Mouse (Mus musculus) cerebellum, adult 9-10 months (tissue): ENCODE results near the gene Rhod.

ENCODE experiments used
- DNase-seq: peaks from one replicate; pipeline ENCODE4 v3.0.0; 2022

Gene Rhod

DNA sequence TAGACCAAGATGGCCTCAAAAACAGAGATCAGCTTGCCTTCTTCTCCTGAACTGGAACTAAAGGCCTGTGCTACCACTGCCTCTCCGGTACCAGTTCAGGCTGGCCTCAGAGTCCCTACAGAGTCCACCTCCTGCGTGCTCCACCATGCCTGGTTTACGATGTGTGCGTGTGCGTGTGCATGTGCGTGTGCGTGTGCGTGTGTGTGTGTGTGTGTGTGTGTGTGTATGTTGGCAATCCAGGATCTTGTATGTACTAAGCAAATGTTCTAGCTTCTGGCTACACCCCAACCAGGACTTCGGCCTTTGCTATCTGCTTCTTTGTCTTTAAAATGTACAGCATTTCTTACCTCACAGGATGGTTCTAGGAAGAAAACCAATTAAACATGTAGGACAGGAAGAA is 10.0 kb upstream of the Rhod start:
- DNase-seq: no peak

DNA sequence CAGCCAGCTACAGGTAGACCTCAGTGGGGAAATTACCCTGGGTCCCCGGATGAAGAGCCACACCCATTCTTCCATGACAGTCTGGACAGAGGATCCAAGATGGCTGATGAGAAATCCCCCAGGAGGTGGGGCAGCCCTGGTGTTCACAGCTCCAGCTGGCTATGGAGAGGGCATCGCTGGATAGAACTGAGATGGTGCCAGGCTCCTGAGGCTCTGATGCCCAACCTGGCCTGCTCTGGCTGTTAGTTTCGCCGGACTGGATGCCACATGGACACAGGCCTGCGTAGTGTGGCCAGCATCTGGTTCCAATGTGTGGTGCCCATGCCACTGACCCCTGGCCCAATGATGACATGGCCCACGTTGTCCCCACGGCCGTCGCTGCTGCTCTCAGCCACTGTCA is 8.2 kb upstream of the Rhod start:
- no peak for DNase-seq

DNA sequence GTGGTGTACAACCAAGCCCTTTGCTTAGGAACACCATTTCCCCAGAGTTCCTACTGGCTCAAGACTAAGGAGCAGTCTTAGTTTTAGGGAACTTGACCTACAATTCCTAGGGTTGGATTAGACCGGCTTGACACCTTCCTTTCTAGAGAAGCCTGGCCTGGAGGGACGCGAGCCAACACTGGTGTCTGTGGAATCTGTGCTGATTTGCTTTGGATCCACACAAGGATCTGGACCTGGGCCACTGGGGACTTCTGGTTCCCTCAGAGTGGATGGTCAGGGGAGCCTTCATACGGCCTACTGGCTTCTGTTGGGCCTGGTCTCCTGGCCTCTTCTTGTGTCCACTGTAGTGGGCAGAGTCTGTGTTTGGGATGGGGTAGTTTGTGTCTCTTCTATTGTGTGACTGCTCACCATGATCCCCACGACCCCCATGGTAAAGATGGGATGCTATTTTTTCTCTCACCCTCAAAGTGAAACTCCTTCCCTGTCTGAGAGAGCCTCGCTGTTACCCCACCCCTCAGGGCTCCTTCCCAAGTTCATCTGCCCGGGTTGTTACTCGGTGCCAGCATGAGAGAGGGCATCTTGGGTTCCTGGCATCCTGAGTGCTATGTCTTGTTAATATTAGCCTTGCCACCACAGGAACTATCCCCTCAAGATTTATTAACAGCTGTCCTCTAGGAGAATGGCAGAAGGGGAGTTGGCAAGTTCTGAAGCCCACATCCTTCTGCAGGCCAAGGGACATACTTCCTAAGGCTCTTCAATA is 7.6 kb upstream of the Rhod start:
- DNase-seq: peak; percentile 61

DNA sequence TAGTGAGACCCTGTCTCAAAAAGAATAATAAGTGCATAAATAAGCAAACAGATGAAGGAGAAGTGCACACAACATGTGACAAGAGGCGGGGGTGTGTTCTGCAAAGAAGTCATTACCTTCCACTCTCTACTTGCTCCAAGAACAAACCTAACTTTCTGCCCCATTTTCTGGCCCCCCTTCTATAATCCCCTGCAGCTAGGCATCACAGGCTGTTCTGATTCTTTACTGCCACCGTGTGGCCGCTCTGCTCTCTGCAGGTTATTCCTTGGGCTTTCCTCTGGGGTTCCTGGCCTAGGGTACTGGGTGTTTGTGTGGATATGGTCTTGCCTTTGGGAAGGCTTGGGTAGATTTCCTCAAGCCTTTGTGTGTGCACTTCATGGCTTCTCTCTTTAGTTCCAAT is 3.2 kb upstream of the Rhod start:
- DNase-seq: peak; percentile 87

DNA sequence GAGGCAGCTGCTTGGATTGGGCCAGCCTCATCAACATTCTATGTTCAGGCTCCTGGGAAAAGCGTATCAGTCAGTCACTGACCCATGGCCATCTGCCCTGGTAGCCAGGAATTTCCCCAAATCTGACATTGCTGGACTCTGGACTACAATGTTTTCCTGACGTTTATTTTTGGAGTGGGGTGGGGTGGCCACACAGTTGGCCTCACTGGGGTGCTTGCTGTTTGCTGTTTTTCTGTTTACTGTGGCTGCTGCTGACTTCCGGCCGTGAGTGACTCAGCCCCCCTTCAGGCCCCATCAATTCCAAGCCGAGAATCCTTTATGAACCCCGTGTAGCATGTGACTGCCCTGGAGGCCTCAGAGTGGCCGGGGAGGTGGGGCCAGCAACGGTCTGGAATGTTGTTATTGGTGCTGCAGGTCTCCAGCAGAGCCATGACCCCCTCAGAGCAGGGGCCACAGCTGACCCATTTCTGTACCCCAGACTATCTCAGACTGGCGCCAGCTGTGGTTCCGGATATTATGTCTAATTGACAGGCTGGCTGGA is 2.5 kb upstream of the Rhod start:
- no peak for DNase-seq

DNA sequence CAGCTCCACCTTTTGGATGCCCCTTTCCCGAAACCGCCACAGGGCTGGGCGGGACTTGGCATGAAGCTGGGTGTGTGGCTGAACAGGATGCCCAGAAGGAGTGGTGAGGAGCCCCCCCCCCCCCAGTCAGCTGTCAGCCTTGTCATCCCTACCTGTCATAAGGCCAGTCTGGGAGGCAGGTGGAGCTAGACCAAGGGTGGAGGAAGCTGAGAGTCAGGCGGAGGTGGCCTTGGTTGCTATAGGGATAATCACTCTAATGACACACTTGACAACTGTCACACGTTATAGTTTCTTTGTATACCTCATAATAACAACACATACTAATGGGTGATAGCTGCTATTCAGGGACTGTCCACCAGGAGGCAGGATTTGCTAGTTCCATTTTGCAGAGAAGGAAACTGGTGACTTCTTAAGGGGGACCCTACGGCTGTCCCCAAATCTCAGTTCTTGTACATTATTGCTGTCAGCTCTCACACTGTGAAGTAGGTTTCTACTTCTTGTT is 1.9 kb upstream of the Rhod start:
- peak; percentile 80 for DNase-seq

DNA sequence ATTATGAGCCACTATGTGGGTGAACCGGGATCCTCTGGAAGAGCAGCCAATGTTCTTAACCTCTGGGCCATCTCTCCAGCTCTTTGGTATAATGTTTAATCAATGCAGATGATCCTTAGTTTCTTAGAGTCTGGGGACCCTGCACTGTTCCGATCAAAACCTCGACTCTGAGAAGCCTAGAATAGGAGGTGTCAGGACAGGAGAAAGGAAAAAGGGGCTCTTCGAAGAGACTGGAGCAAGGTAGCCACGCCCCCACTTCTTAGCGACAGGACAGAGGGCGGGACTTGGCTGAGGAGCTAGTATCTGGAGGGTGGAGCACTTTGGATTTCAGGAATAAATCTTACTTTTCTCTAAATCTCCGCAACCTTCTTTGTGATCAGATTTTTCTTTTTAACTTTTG is 990 bp upstream of the Rhod start:
- DNase-seq: no peak

DNA sequence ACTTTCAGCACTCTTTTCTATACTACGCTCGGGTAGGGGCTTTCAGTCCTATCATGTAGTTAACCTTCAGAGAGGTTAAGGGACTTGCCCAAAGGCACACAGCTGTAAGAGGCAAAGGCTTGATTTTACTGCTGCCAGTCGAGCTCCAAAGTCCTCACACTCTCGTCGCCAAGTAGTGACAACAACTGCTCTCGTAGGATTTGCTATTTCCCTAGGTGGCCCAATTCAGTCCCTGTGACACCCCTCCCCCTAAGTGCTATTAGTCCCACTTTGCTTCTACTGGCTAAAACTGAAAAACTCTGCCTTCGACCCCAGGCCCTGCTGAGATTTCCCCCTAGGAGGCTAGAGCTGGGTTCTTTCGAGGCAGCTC is 456 bp downstream of the Rhod start:
- DNase-seq: no peak

DNA sequence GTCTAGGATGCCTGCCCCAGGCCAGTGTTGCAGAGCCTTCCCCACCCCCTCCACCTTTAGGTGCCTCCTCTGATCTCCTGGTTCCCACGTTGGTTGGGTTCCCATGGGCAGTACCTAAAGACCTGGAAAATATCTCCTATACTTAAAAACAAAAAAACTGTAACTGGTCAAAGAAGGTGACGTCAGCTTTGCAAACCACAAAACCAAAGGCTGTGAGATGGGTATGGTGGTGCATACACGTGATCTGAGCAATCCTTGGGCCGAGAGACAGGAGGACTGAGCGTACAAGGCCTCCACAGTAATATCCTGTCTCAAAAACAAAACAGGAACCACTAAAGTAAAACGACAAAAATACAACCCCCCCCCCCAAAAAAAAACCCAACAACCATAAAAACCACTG is 1.3 kb downstream of the Rhod start:
- DNase-seq: no peak

DNA sequence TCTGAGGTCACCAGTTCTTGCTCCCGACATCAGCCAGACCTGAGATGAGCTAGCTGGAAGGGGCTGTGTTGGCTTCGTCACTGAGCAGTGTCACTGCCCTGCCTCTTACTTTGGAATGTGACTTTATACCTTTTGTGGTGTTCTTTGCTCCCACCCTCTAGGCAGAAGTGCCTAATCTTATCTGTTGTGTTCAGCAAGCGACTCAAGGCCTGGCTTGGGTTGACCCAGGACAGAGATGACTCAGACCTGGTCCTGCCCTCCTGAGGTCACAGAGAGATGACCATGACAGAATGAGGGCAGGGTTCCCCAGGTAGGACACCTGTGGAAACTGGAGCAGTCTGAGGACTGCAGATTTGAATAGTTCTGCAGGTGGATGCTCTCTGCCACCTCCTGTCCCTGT is 3.0 kb downstream of the Rhod start:
- DNase-seq: no peak

DNA sequence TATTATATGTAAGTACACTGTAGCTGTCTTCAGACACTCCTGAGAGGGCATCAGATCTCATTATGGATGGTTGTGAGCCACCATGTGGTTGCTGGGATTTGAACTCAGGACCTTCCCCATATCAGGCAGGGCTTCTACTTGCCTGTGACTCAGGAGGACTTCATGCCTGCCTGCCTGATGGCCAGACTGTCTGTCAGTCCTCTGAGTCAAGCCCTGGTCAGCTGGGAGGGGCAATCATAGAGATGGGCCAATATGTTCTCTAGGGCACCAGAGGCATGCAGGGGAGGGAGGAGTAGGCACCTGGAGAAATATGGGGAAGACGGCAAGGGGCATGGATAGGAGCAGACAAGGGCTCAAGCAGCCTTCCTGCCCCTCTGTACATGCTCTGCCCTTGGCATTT is 4.2 kb downstream of the Rhod start:
- DNase-seq: no peak

DNA sequence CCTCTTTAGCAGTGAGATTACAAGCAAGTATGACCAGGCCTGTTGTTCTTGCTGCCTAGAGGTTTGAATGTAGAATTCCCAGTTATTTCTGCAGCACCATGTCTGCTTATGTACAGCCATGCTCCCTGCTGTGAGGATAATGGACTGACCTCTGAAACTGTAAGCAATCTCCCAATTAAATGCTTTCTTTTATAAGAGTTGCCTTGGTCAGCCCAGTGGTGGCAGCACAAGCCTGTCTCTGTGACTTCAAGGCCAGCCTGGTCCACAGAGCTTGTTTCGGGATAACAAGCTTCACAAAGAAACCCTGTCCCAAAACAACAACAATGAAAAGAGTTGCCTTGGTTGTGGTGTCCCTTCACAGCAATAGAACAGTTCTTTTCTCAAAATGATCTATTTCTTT is 5.5 kb downstream of the Rhod start:
- no peak for DNase-seq

DNA sequence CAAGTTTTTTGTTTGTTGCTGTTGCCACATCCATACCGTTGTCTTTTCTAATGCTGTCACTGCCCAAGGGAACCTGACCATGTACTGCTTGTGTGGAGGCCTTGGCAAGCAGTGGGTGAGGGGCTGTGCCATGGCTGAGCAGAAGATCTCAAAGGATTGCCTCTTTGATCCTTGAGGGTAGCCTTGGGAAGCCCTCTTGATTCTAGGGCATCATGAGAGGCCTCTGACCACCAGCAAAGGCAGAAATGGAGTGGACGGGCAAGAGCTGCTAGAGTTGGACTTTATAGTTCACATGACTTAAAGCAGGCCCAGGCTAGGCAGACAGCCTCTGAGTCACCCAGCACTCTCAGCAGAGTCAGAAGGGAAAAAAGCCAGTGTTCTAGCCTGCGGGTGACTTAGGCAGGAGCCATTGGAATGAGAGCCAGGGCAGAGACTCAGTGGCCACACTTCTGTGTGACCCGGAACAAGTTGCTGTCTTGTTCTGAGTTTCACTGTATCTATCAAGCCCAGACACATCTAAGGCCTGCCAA is 9.1 kb downstream of the Rhod start:
- no peak for DNase-seq

DNA sequence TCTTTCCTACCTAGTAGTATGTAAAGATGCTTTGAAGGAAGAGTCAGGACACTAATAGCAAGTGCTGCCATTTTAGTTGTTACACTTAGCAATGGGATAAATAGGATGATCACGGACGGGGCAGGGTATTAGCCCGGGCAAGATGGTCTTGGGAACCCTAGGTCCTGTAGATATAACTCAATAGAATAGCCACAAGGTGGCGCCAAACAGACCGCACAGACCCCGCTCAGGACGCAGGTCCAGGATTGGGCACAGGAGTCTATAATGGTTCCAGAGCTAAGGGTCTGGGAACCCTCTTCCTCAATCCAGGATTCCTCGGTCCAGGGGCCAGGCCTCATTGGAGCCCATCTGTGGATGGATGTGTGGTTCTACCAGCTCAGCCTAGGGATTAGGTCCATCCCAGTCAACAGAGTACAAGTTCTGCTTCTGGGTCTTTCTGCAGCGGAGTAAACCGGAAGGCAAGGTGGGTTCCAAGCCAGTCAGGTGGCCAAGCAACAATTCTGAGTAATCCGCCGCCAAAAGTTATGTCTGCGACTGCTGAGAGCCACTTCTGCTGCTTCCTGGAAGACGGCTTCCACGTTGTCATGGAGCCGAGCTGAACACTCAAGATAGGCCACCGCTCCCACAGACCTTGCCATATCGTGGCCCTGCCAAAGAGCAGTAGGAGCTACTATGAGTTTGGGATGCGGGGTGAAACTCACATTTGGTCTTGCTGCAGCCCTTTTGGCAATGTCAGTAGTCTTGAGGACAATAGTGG is 13.4 kb downstream of the Rhod start:
- no peak for DNase-seq

DNA sequence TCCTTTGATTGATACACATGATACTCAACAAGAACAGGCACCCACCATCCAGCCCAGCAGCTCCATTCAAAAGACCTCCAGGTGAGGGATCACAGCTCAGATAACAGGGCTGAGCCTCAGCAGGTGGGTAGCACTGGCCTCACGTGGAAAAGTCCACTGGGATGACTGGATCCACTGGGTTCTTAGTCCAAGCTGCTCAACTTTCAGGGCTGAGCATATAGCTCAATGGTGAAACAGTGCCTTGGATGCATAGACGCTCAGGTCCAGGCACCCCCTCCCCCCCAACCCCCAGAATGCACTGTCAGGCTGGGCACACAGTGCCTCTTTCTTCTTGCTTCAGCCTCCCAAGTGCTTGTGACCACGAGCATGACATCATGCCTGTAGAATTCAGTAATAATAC is 16.2 kb downstream of the Rhod start:
- DNase-seq: no peak

DNA sequence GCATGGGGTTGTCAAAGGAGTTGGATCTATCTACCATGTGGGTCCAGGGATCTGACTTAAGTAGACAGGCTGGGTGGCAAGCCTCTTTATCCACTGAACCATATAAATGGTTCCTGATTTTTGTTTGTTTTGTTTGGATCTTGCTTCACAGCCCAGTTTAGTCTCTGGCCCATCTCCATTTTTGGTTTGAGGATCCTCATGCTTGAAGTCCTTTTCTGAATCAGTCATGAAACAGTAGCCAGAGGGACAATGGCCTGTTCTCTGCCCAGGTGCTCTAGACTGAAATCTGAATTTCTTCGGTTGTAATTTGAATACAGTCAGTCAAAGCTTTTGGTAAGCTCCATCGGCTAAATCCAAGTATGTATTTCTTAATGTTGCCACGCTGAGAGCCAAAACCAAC is 16.7 kb downstream of the Rhod start:
- DNase-seq: no peak

DNA sequence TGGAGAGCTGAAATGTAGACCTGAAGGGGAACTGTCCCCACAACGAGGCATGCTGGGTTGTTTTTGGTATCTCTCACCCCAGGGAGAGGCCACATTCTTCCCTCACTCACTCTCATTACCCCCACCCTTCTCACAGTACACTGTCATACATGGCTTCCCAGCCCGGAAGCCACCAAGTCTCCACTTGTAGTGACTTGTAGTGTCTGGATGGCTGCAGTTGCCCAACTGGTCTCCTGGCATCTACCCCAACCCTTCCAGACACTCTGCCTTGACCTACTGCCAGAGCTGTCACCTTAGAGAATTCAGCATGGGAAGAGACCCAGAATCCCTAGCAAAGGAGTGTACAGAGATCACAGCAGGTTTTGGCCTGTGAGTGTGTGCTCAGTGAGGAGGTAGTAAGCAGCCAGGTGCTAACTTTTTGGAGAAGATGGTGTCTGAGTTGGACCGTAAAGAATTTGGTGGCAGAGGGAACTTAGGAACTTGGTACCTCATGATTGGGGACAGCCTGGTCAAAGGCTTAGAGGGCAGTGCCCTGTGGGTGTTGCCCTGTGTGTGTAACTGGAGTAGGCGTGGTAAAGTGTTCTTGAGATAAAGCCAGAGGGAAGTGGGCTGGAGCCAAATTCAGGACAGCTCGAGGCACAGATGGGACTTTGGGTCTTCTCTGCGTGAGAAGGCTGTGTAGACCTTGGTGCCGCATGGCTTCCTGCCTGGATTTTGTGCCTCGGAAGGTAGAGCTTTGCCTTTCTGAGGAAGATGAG is 18.9 kb downstream of the Rhod start:
- peak; percentile 81 for DNase-seq

DNA sequence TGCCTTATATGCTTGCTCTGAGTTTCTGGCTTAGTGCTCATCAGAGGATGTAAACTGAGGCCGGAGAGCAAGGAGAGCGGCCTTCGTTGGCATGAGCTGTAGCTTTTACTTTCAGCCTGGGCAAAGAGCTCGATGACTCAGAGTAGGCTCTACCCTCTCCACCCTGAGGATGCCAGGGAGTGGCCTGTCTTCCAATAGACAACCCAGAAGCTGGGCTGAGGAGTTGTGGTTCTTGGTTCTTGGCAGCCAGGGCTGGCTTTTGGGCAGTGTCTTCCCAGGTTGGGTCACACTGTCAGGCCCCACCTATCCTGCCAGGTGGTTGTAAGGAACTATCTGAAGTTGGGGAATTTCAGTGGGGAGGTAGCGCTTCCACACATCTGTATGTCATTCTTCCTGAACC is 19.5 kb downstream of the Rhod start:
- no peak for DNase-seq

DNA sequence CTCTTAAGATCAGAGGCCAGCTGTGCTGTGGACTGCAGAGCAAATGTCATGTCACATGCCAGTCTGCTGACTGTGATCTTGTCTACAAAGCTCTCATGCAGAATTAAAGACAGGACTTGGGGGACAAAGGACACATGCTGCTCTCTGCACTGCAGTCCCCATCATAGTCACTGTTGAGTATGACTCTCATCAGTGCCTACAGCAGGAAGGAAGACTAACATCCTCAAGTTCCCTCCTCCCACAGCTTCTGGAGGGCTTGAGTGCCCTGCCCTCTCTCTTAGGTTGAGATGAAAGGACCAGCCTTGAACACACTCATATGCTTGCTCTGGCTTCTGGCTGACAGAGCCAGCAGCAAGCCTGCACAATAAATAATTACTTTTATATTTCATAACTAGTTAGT is 21.5 kb downstream of the Rhod start:
- no peak for DNase-seq

DNA sequence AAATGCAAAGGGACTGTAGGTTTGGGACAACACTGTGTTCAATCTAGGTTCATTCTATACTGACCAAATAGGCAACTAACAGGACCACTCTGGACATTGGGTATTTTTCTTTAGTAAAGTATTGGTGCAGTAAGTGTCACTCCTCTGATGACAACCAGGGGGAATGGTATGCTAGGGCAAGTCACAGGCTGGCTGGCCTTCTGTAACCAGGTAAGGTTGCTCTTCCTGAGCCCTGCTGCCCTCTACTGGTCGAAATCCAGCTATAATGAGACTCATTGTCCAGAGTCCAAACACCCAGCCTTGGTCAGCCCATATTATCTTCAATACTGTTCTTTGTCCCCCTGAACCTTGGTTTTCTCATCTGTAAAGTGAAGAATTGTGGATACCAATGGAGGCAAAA is 22.0 kb downstream of the Rhod start:
- DNase-seq: peak; percentile 87

DNA sequence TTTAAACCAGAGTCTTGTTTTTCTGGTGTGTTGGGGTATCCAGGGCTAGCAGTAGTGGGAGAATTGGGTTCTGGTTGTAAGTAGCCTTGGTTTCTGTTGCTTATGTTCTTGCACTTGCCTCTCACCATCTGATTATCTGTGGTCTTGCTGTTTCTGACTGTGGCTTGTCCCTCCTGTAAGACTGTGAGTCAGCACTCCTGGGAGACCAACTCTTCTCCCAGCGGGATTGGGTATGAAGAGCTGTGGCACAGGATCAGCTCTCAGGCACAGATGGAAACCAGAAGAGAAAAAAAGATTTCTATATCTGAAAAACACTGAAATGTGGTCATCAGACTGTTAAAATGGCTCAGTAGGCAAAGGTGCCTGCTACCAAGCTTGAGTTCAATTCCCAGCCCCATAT is 24.6 kb downstream of the Rhod start:
- no peak for DNase-seq

DNA sequence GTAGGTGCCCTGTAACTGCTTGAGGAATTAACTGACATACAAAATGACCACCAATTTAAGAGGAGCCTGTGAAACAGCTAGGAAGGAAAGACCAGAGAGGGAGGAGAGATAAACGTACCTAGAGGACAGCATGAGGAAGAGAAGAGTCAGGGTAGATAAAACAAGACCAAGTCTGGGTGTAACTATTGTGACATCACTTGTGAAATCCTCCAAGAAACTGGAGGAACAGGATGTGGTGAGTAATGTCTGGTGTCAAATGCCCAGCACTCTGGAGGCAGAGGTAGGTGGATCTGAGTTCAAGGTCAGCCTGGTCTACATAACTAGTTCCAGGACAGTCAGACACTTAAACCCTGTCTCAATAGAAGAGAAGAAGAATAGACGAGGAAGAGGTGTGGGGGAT is 30.2 kb downstream of the Rhod start:
- DNase-seq: no peak

DNA sequence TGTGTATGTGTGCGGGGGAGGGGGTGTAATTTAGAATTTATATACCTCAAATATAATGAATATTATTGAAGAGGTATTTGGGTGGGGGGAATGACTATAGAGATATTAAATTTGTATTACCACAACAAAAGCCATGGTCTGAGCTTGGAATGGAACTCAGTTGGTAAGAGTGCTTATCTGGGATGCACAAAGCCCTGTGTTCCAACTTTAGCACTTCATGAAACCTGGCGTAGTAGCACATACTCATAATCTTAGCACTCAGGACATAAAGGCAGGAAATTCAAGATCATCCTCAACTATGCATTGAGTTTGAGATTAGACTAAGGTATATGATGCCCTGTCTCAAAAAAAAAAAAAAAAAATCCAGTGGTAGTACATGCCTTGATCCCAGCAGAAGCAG is 34.4 kb downstream of the Rhod start:
- no peak for DNase-seq
